Mouse (Mus musculus) liver, embryonic 14.5 days (tissue): ENCODE measurements at regions not wholly inside any gene's neighbourhood (a gene's known extent, or its start where the extent isn't known, plus 50 kb on each side); places are given as distances from the start of the nearest gene placed in this dataset.

Source experiments
- CTCF ChIP-seq: IDR thresholded peaks from 2 replicates; pipeline ENCODE4 v1.5.1; 2016; ENCODE audit warnings: antibody characterized with exemption, low read depth, control low read depth
- EP300 ChIP-seq: IDR thresholded peaks from 2 replicates; pipeline ENCODE4 v1.6.1; 2016; ENCODE audit warnings: antibody characterized with exemption, low read depth

DNA sequence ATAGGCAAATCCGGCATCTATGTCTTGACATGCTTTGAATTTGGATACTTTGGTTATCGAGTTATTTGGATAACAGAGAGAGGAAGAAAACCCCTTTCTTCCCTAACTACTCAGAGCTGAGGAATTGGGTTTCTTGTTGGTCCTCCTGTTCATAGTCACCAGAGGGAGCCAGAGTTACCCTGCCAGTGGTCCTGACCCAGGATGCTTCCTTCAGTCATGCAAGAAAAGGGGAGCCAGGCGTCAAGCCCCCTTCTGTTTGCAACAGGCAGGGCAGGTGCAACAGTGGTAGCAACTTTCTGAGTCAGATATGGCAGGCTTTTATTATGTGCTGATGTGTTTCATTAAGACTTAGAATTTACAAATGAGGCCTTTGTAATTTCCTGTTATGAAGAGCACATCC is 101.4 kb upstream of the B430305J03Rik start:
- TF ChIP-seq CTCF (peak; percentile 64), EP300 (no peak)
